In the genomic region with DNA sequence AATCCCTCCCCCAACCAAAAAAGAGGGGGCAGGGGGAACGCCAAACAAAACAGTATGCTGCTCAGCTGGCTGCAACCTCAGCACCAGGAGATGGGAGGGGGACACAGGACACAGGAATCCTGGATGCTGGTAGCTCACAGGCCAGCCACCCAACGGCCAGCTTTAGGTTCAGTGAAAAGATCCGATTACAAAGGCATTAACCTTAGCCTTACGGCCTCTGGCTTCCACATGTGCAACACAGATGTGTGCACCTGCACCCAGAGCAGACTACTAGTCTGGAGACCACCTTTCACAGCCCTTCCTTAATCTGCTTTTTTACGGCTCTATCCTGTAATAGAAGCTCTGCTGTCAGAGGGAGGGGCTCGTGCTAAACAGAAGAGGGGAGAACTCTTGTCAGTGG, we compare ENCODE assay signal across 11 mouse cellular contexts.
"Had no signal": no experiment of that assay in that cellular context is flagged by ENCODE, and none has a peak within 500 bp of the region (broad histone marks: within the 10 kb centered on the region; RNA-seq: fewer than 3 reads in every experiment).

No protein-coding gene starts in this region.

- ATAC-seq: lung, postnatal 0 days; midbrain, embryonic 16.5 days had no signal

- DNase-seq: kidney, postnatal 14 days; lung, adult 2 months; lung, postnatal 36 days had no signal

- H3K9me3 ChIP-seq: kidney, embryonic 15.5 days; limb, embryonic 13.5 days had no signal

- H3K4me3 ChIP-seq: kidney, embryonic 15.5 days; left cerebral cortex, adult 2 months; limb, embryonic 13.5 days had no signal

- H3K9ac ChIP-seq: kidney, embryonic 15.5 days; limb, embryonic 13.5 days; liver, embryonic 14.5 days had no signal

- H3K4me2 ChIP-seq: kidney, embryonic 15.5 days; limb, embryonic 13.5 days; midbrain, embryonic 11.5 days had no signal

- H3K27ac ChIP-seq: kidney, embryonic 15.5 days; left cerebral cortex, adult 2 months; limb, embryonic 13.5 days; liver, embryonic 14.5 days; stomach, postnatal 0 days had no signal

- H3K4me1 ChIP-seq: kidney, embryonic 15.5 days had no signal

- H3K27me3 ChIP-seq: kidney, embryonic 15.5 days; limb, embryonic 13.5 days had no signal
